Mouse (Mus musculus) embryonic fibroblast, embryonic 13.5 days (primary cell): ENCODE data around the gene Hoxc10.

Source experiments
- CTCF ChIP-seq: IDR thresholded peaks from 2 replicates; pipeline ENCODE4 v1.5.1; 2011; ENCODE audit warnings: mild to moderate bottlenecking, control low read depth, low read length, moderate library complexity, borderline replicate concordance; ENCODE audit not compliant: insufficient read depth
- POLR2A ChIP-seq: IDR thresholded peaks from 2 replicates; pipeline ENCODE4 v1.6.1; 2011; ENCODE audit warnings: low read depth, mild to moderate bottlenecking, control low read depth, low read length, moderate library complexity

- TF ChIP-seq POLR2A (peak; percentile 48; the same call in 1 of the 2 replicates), CTCF (no peak)
Measured at GRCm38 (mm10) chr15:102999955-103000354, 33.4 kb downstream of the Hoxc10 start.
